Mouse (Mus musculus): Measurements from ENCODE around the gene Gm20538.

Gene Gm20538

GRCm38 (mm10) chr19:44552731-44553130 lies at the start of gene Gm20538:
Gm20538 (minus strand) TSS chr19:44552831.
- DNase-seq (ENCODE audit: low read depth), result no peak

DNA sequence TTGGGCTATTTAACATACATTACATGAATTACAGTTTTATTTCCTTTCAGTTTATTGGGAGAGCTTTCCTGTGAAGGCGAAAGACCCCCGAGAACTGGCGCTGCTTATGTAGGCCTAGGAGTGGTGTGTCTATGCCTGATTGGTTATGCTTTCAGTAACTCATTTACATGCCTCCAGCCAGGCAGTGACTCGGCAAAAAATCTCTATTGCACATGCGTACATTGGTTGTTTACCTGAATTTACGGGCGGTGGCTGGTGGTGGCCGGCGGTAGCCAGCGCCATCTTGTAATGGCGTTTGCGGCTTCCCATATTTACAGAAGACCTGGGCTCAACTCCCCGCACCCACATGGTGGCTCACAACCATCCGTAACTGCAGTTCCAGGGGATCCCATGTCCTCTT lies 41.5 kb upstream of the Gm20538 start:
- DNase-seq (ENCODE audit: low read depth), result no peak

- no peak for DNase-seq (ENCODE audit: low read depth)
Measured at GRCm38 (mm10) chr19:44591638-44592037, 39.0 kb upstream of the Gm20538 start.

DNA sequence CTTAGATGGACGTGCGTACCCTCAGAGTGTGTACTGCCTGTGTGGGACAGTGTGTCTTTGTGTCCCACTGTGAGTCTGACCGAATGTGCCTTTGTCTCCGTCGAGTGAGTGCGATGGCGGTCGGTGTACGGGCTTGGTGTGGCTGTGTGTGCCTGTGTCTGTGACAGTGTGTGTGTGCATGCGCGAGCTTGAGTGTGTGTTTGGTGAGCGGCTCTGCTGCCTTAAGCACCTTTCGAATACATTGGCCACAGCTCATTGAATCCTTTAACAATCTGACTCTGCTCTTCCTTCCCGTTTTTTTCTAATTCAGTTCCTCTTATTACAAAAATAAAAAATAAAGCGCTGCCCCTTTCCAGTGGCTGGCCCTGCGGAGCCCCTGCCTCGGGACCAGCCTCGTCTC lies 38.4 kb upstream of the Gm20538 start:
- no peak for DNase-seq (ENCODE audit: low read depth)

DNA sequence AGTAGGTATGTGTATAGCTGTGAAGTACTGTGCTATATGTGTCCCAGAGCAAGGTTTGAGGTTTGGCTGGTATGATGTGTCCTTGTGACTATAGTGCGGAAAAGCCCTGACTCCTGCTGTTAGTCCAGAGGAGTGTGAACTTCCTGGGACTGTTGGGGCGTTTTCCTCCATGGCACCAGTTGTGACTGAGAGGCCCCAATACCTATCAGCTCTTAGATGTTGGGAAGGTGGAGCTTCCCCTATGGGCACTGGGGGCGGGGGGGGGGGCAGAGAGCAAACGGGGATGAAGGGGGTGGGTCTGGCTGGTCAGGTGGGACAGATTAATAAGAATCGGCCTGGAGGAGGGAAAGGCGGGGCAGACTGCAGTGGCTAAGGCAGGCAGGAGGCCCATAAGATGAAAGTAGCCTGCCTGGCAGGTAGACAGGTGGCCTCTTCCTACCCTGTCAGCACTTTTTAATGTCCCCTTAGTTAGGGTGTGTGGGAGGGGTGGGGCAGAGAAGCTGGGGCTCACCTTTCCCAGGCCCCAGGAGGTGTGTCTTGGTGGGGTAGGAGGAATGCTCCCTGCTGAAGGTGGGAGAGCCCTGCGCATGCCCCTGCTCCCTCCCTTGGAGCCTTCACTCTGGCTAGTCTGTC lies 37.1 kb upstream of the Gm20538 start:
- no peak for DNase-seq (ENCODE audit: low read depth)

GRCm38 (mm10) chr19:44588036-44588435 lies 35.4 kb upstream of the Gm20538 start:
- DNase-seq (ENCODE audit: low read depth), result no peak

GRCm38 (mm10) chr19:44582638-44583309 lies 30.1 kb upstream of the Gm20538 start:
- DNase-seq (ENCODE audit: low read depth), result peak; percentile 67

DNA sequence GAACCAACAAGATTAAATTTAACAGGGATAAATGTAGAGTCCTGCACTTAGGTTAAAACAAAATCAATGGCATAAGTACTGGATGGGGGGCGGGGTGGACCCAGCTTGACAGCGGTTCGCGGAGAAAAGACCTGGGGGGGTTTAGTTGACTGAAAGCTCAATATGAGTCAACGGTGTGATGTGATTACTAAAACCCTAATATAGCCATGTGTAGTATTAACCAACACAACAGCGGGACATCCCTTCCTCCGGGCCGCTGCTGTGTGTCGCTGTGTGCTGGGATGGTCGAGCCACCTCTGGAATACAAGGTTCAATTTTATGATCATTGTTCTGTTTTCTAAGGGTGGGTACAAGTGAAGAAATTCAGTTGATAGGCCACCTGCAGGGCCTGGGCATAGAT lies 29.5 kb upstream of the Gm20538 start:
- DNase-seq (ENCODE audit: low read depth), result no peak

DNA sequence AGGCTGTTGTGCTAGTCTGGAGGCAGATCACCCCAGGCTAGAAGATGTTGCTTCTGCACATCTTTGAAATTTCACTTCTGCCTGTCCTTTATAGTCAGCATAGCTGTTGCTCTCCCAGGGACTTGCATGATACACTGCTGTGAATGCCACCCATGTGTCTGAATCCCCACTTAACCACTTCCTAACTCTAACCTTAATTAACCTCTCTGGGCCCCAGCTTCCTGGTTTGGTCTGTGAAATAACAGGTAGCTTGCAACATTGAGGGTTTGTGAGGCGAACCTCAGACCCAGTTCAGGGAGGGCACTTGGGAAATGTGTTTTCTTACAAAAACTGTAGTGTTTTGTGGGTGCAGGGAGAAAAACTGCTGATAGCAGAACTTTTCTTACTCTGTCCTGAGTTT lies 25.4 kb upstream of the Gm20538 start:
- DNase-seq (ENCODE audit: low read depth), result no peak

DNA sequence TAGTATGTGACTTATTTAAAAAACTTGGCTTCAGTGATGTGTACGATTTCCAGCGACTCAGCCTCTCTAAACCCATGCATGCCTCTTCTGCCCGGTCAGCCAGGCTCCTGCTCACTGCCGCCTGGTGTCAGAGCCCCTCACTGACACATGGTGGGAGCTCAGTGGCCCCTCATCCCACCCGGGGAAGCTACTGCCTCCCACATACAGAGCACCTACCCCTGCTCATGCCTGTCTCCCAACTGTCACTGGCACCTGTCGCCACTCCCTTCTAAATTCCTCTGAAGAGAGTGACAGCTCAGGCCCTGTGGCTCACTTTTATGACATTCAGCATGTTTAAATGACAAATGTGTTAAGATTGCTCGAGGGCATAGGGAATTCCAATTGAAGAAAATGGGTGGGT lies 23.6 kb upstream of the Gm20538 start:
- DNase-seq (ENCODE audit: low read depth), result no peak

DNA sequence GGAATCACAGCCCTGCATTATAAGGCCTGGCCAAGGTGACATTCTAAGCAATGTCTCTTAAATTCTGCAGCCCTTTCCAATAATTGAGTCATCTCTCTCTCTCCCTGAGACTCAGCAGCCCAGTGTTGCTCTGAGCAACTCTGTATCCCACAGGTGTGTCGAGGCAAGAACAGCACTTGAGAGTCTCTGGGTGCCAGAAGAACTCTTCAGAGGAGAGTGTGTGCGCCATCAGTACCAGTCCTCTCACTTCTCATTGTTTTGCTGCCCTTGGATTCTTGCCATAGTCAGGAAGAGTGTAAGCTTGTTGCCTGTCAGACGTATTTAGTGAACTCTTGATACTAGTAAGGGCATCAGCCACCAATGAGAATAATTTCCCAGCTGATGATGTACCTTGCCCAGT lies 15.1 kb upstream of the Gm20538 start:
- no peak for DNase-seq (ENCODE audit: low read depth)

DNA sequence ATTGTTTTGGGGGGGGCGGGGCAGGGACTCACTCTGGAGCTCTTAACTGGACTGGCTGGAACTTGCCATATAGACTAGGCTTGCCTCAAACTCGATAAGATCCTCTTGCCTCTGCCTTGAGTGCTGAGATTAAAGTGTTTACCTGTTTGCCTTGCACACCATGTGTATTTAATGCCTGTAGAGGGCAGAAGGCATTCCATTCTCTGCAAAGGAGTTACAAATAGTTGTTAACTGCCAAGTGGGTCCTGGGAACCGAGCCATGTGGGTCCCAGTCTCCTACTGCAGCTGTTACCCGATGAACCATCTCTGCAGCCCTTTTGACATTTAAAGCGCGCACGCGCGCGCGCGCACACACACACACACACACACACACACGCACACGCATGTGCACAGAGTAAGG lies 11.4 kb upstream of the Gm20538 start:
- DNase-seq (ENCODE audit: low read depth), result no peak

GRCm38 (mm10) chr19:44562652-44563206 lies 10.1 kb upstream of the Gm20538 start, which contains the start of gene Hif1an:
Hif1an (plus strand) TSS chr19:44562850.
- peak; percentile 97 for DNase-seq (ENCODE audit: low read depth)

- peak; percentile 90 for DNase-seq (ENCODE audit: low read depth)
Measured at GRCm38 (mm10) chr19:44554861-44555590, 2.4 kb upstream of the Gm20538 start, which contains the start of gene Ndufb8. Ndufb8 (minus strand) TSS chr19:44555440.

GRCm38 (mm10) chr19:44554490-44554860 lies 1.8 kb upstream of the Gm20538 start:
- DNase-seq (ENCODE audit: low read depth), result no peak

DNA sequence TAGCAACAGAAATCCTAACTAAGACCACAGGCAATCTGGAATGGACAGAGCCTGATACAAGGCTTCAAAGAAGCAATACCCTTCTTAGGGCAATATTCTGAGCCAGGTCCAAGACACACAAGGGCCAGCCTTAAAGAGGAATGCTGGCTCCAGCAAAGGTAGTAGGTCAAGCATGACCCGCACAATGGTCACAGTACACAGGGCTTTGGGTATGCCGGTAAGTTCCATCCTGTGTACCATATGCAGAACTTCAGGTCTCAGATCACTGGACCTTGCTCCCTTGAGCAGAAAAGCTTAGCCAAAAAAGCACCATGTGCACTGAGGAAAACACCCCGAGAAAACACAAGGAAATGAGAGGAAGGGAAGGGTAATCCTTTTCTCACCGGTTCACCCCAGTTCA lies 655 bp upstream of the Gm20538 start:
- no peak for DNase-seq (ENCODE audit: low read depth)

DNA sequence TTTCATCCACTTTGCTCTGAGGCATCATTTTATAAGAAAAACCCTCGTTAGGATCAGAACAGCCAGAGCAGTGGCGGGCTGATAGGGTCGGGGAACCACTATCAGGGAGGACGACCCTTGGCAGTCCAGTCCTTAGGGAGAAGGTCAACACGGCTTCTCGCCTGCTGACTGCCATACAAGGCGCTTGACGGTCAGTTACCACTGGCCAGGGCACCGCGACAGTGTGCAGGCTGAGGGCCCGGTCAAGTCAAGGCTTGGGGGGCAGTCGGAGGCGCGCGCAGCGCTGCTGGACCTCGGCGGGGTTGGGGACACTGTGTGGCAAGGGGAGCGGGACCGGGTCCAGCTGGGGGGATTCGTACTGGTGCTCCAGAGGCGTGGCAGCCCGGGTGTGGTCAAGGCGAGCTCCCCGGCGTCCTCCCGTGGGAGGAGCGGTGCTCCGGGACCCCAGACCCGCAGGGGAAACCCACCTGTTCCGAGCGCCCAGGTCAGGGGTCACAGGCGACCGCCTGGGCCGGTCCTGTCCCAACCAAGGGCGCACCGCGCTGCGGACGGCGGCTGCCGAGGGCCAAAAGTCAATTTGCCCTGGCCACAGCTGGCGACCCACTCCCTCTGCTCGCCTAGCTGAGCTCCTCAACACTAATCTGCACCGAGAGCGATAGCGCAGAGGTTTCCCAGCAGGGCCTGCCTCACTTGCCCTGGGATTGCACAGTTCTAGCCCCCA lies 7.2 kb downstream of the Gm20538 start, which contains the start of gene Sec31b:
TSS of gene Sec31b (minus strand) at position 544 of the 721 bp plus-strand sequence.
- peak; percentile 29 for DNase-seq (ENCODE audit: low read depth)

DNA sequence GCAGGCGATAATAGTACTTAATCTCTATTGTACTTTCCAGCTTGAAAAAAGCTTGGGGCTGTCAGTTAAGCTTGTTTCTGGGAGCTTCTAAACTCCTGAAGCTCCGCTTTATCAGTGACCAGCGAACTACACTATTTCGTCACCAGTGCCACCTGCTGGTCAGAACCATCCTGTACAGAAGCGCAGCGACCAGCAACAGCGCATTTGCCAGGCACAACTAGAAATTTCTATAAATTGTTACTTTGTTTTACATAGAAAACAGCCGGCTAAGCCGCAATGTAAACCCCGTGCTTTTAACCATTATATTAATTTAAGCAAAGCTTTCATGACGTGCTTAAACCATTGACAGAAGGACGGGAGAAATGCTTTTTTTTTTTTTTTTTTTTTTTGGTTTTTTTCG lies 7.9 kb downstream of the Gm20538 start:
- DNase-seq (ENCODE audit: low read depth), result peak; percentile 84

DNA sequence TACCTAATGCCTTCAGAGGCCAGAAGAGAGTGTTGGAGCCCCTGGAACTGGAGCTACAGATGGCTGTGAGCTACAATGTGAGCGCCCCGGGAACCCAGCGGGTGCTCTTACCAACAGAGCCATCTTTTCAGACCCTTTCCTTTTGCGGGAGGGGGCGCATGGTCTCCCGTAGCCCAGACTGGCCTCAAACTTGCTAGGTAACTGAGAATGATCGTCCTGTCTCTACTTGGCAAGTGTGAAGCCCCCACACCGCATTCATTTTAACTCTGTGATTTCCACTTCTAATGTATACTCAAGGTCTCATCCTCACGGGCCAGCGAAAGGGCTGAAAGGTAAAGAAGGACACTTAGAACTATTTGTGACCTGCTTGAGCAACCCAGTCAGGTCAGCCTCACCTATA lies 8.3 kb downstream of the Gm20538 start:
- no peak for DNase-seq (ENCODE audit: low read depth)

GRCm38 (mm10) chr19:44542694-44543178 lies 9.9 kb downstream of the Gm20538 start:
- DNase-seq (ENCODE audit: low read depth), result no peak

- DNase-seq (ENCODE audit: low read depth), result no peak
Measured at GRCm38 (mm10) chr19:44537416-44537815, 15.2 kb downstream of the Gm20538 start.

DNA sequence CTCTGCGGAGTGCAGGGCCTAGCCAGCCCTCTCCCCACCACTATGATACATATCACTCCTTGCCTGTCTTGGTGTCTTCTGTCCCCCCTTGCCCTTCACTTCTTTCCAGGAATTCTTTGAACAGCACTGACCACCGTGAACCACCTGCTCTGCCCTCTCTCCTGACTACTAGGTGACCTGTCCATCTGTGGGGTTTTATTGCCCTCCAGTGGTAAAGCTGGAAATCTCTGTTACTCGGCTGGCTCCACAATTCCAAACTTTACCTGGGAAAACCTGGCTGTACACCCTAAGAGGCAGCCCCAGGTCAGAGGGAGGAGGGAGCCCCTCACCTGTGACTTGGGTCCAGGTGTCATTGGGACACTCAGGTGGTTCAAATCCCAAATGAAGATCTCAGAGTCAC lies 17.3 kb downstream of the Gm20538 start:
- no peak for DNase-seq (ENCODE audit: low read depth)
